Mouse (Mus musculus) C2C12 (cell line): Measurements from ENCODE around the gene Tpp2.

Source experiments
- CTCF ChIP-seq: IDR thresholded peaks from one replicate; pipeline ENCODE4 v1.5.1; 2011; ENCODE audit not compliant: control insufficient read depth, insufficient read depth, insufficient read length
- FOSL1 ChIP-seq: IDR thresholded peaks from one replicate; pipeline ENCODE4 v1.8.0; 2011; ENCODE audit warnings: mild to moderate bottlenecking, low read length; ENCODE audit not compliant: poor library complexity, insufficient read depth, severe bottlenecking

DNA sequence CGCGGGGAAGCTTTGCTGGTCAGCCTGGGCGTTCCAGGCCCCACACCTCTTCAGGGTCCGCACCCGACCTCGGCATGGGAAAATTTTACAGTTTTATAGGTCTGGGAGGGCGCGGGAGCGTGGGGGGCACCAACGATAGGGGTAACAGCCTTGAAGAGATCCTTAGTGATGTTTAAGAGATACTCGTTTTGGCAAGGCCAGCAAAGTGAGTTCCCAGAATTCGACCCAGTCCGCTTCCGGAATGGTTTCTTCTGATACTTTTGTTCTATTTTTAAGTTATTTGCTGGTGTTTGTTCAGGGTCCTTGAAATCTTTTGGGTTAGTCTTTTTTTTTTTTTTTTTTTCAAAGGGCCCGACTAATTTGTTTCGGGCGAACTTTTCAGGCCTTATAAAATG is 966 bp downstream of the Tpp2 start:
- TF ChIP-seq CTCF (no peak), FOSL1 (no peak)
